Mouse (Mus musculus): ENCODE measurements at regions not wholly inside any gene's neighbourhood (a gene's known extent, or its start where the extent isn't known, plus 50 kb on each side); places are given as distances from the start of the nearest gene placed in this dataset.

DNA sequence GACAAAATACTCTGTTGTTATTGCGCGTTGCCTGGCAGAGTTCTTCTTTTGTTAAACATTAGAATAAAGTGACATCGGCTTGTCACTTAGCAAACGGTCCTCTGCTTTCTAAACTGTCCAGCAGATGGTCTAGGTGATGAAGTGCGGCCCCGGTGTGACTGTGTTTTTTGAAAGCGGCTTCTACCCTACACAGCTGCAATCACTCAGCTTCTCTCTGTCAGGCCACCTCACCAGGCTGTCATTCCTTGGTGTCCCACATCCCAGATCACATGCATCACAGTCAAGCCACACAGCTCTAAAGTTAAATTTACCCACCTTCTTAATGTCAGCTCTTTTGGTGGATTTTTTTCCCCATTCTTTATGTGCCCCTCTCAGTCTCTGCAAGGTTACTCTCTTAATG, 282.0 kb upstream of the Kif2a start:
- Histone ChIP-seq H3K4me1 (ENCODE audit: control insufficient read depth in 2 of 2, insufficient read depth in 2 of 2, low read length in 2 of 2, poor library complexity in 1 of 2) (no peaks in the 10 kb centered on the region), H3K4me3 (ENCODE audit: insufficient read depth in 1 of 2, low read depth in 1 of 2, low read length in 2 of 2, poor library complexity in 1 of 2, severe bottlenecking in 1 of 2) (no peak overlapping the region), H3K9me3 (ENCODE audit: control insufficient read depth, insufficient read depth, low read depth, low read length) (no peaks in the 10 kb centered on the region), H3K9ac (ENCODE audit: insufficient read depth, low read depth, low read length, poor library complexity, severe bottlenecking) (no peak overlapping the region), H3K27ac (ENCODE audit: insufficient read depth, low read depth, low read length, poor library complexity, severe bottlenecking) (no peak overlapping the region), H3K36me3 (ENCODE audit: control insufficient read depth, insufficient read depth, low read length, poor library complexity, severe bottlenecking) (no peaks in the 10 kb centered on the region)
- TF ChIP-seq ZC3H11A (IDR thresholded peaks at IDR 0.05; ENCODE audit: borderline replicate concordance, low read depth, low read length) (no peak), ZNF384 (IDR thresholded peaks at IDR 0.05; ENCODE audit: low read depth, low read length) (no peak)
- DNase-seq (ENCODE audit: low read depth, low spot score): no peak
- in situ Hi-C loops (cut with MboI; ENCODE audit: low sequenced_read_pairs in 2 of 2, unreplicated experiment in 2 of 2): no loop called here

DNA sequence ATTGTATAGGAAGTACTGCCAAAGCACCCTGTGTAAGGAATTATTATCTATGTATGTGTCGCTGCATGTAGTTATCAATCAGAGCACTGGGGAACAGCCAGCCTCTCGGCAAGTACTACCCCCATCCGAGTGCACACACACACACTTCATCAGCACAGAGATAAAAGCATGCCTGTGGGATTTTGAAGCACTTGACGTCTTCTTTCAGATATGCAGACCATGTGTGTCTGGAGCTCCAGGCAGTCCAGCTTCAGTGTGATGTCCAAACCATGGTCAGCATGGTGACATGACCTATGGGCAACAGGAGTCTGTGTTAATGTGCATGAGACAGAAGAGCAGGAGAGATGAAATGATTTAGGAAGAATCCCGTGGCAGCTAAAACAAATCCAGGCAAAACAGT, 281.4 kb upstream of the Kif2a start:
- H3K9ac ChIP-seq (ENCODE audit: insufficient read depth, low read depth, low read length, poor library complexity, severe bottlenecking): no peak overlapping the region
- no peaks in the 10 kb centered on the region for H3K4me1 ChIP-seq (ENCODE audit: control insufficient read depth in 2 of 2, insufficient read depth in 2 of 2, low read length in 2 of 2, poor library complexity in 1 of 2)
- in situ Hi-C loops (cut with MboI; ENCODE audit: low sequenced_read_pairs in 2 of 2, unreplicated experiment in 2 of 2): no loop called here
- H3K36me3 ChIP-seq (ENCODE audit: control insufficient read depth, insufficient read depth, low read length, poor library complexity, severe bottlenecking): no peaks in the 10 kb centered on the region
- no peaks in the 10 kb centered on the region for H3K9me3 ChIP-seq (ENCODE audit: control insufficient read depth, insufficient read depth, low read depth, low read length)
- H3K4me3 ChIP-seq (ENCODE audit: insufficient read depth in 1 of 2, low read depth in 1 of 2, low read length in 2 of 2, poor library complexity in 1 of 2, severe bottlenecking in 1 of 2): no peak overlapping the region
- TF ChIP-seq MAFK (IDR thresholded peaks at IDR 0.05; ENCODE audit: insufficient read depth, low read depth, low read length) (no peak), CHD2 (IDR thresholded peaks at IDR 0.05; ENCODE audit: low read depth, low read length) (no peak), ZC3H11A (IDR thresholded peaks at IDR 0.05; ENCODE audit: borderline replicate concordance, low read depth, low read length) (no peak), HCFC1 (IDR thresholded peaks at IDR 0.05; ENCODE audit: borderline replicate concordance, insufficient read depth, low read length) (no peak), ZNF384 (IDR thresholded peaks at IDR 0.05; ENCODE audit: low read depth, low read length) (no peak)
- DNase-seq (ENCODE audit: low read depth, low spot score): no peak
- H3K27ac ChIP-seq (ENCODE audit: insufficient read depth, low read depth, low read length, poor library complexity, severe bottlenecking): no peak overlapping the region

DNA sequence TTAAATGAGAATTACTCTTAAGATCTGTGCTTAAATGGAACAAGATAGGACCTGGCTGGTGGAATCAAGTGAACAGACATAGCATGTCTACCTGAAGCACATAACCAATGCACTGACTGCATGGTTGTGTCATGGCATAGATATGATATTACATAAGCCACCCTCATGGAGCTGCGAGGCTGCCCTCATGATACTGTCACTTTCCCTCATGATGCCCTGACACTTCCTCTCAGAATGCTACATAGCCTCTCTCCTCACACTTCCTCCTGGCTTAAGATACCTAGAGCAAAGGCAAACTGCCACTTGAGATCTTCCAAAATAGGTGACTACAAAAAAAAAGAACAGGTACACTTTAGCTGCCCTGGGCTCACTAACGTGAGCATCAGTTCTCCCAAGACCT, 278.9 kb upstream of the Kif2a start:
- in situ Hi-C loops (cut with MboI; ENCODE audit: low sequenced_read_pairs in 2 of 2, unreplicated experiment in 2 of 2): no loop called here
- Histone ChIP-seq H3K27ac (ENCODE audit: insufficient read depth, low read depth, low read length, poor library complexity, severe bottlenecking) (no peak overlapping the region), H3K9me3 (ENCODE audit: control insufficient read depth, insufficient read depth, low read depth, low read length) (no peaks in the 10 kb centered on the region), H3K36me3 (ENCODE audit: control insufficient read depth, insufficient read depth, low read length, poor library complexity, severe bottlenecking) (no peaks in the 10 kb centered on the region), H3K4me3 (ENCODE audit: insufficient read depth in 1 of 2, low read depth in 1 of 2, low read length in 2 of 2, poor library complexity in 1 of 2, severe bottlenecking in 1 of 2) (no peak overlapping the region), H3K9ac (ENCODE audit: insufficient read depth, low read depth, low read length, poor library complexity, severe bottlenecking) (no peak overlapping the region), H3K4me1 (ENCODE audit: control insufficient read depth in 2 of 2, insufficient read depth in 2 of 2, low read length in 2 of 2, poor library complexity in 1 of 2) (no peaks in the 10 kb centered on the region)
- TF ChIP-seq HCFC1 (IDR thresholded peaks at IDR 0.05; ENCODE audit: borderline replicate concordance, insufficient read depth, low read length): no peak
- no peak for DNase-seq (ENCODE audit: low read depth, low spot score)

DNA sequence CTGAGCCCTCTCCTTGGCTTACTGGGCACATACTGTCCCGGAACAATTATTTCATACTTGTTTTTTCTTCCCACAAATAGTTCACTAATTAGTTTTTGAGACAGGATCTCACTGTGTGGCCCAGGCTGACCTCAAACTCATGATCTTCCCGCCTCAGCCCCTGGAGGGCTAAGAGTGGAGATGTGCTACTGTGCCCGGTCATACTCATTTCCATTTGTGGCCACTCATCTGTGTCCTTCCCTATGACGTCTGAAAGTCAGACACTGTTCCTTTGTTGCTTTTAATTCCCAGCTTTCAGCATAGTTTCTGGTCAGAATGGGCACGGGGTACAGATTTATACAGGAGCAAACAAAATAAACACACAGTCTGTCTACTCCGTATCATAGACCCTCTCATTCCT, 242.7 kb upstream of the Kif2a start:
- no peak overlapping the region for H3K27ac ChIP-seq (ENCODE audit: insufficient read depth, low read depth, low read length, poor library complexity, severe bottlenecking)
- no peaks in the 10 kb centered on the region for H3K4me1 ChIP-seq (ENCODE audit: control insufficient read depth in 2 of 2, insufficient read depth in 2 of 2, low read length in 2 of 2, poor library complexity in 1 of 2)
- H3K9me3 ChIP-seq (ENCODE audit: control insufficient read depth, insufficient read depth, low read depth, low read length): no peaks in the 10 kb centered on the region
- TF ChIP-seq CHD2 (IDR thresholded peaks at IDR 0.05; ENCODE audit: low read depth, low read length) (no peak), ZNF384 (IDR thresholded peaks at IDR 0.05; ENCODE audit: low read depth, low read length) (no peak), MAFK (IDR thresholded peaks at IDR 0.05; ENCODE audit: insufficient read depth, low read depth, low read length) (no peak), HCFC1 (IDR thresholded peaks at IDR 0.05; ENCODE audit: borderline replicate concordance, insufficient read depth, low read length) (no peak), ZC3H11A (IDR thresholded peaks at IDR 0.05; ENCODE audit: borderline replicate concordance, low read depth, low read length) (no peak)
- H3K9ac ChIP-seq (ENCODE audit: insufficient read depth, low read depth, low read length, poor library complexity, severe bottlenecking): no peak overlapping the region
- H3K4me3 ChIP-seq (ENCODE audit: insufficient read depth in 1 of 2, low read depth in 1 of 2, low read length in 2 of 2, poor library complexity in 1 of 2, severe bottlenecking in 1 of 2): no peak overlapping the region
- no peak for DNase-seq (ENCODE audit: low read depth, low spot score)
- in situ Hi-C loops (cut with MboI; ENCODE audit: low sequenced_read_pairs in 2 of 2, unreplicated experiment in 2 of 2): no loop called here
- H3K36me3 ChIP-seq (ENCODE audit: control insufficient read depth, insufficient read depth, low read length, poor library complexity, severe bottlenecking): no peaks in the 10 kb centered on the region

DNA sequence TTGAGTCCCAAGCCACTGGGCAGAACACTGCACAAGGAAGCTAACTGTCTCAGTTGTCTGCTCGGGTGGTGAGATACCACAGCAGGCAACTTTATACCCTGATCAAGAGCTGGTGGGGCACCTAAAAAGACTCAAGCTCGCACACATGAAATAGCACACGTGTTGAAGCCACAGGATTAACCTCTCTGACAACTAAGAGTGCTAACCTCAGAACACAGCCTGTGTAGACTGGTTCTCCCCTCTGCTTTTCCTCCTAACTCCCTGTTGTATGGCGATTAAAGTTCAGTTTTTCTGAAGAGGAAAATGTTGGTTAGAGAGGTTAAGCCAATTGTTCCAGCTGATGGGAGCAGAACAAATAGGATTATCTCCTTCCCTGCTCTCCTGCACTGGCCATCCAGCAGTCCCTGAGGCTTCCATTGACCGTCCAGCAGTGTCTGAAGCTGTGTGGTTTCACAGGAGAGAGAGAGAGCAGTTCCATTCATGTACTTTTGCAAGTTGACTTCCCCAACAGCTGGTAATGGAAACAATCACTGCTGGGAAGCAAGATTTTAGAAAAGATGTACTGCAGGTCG, 239.6 kb upstream of the Kif2a start:
- DNase-seq (ENCODE audit: low read depth, low spot score): no peak
- H3K4me1 ChIP-seq (ENCODE audit: control insufficient read depth in 2 of 2, insufficient read depth in 2 of 2, low read length in 2 of 2, poor library complexity in 1 of 2): no peaks in the 10 kb centered on the region
- no peak overlapping the region for H3K27ac ChIP-seq (ENCODE audit: insufficient read depth, low read depth, low read length, poor library complexity, severe bottlenecking)
- H3K4me3 ChIP-seq (ENCODE audit: insufficient read depth in 1 of 2, low read depth in 1 of 2, low read length in 2 of 2, poor library complexity in 1 of 2, severe bottlenecking in 1 of 2): no peak overlapping the region
- TF ChIP-seq ZNF384 (IDR thresholded peaks at IDR 0.05; ENCODE audit: low read depth, low read length) (no peak), CHD2 (IDR thresholded peaks at IDR 0.05; ENCODE audit: low read depth, low read length) (no peak), ZC3H11A (IDR thresholded peaks at IDR 0.05; ENCODE audit: borderline replicate concordance, low read depth, low read length) (no peak), HCFC1 (IDR thresholded peaks at IDR 0.05; ENCODE audit: borderline replicate concordance, insufficient read depth, low read length) (no peak), MAFK (IDR thresholded peaks at IDR 0.05; ENCODE audit: insufficient read depth, low read depth, low read length) (no peak)
- no peaks in the 10 kb centered on the region for H3K36me3 ChIP-seq (ENCODE audit: control insufficient read depth, insufficient read depth, low read length, poor library complexity, severe bottlenecking)
- no peaks in the 10 kb centered on the region for H3K9me3 ChIP-seq (ENCODE audit: control insufficient read depth, insufficient read depth, low read depth, low read length)
- H3K9ac ChIP-seq (ENCODE audit: insufficient read depth, low read depth, low read length, poor library complexity, severe bottlenecking): no peak overlapping the region
- in situ Hi-C loops (cut with MboI; ENCODE audit: low sequenced_read_pairs in 2 of 2, unreplicated experiment in 2 of 2): no loop called here
